Mouse (Mus musculus) kidney, postnatal 36 days (tissue): Measurements from ENCODE around the gene Tigd4.
A peak's percentile ranks its signal among the peaks of the same experiment; 100 is the strongest.
"Not testable (repeated sequence)": the region's sequence is repeated elsewhere in the genome, so short reads cannot be mapped to it uniquely, and the experiment has no call there.

ENCODE experiments used
- DNase-seq, 2 experiments: peaks; one replicate each; pipeline ENCODE4 v3.0.0; 2021 to 2022; ENCODE audit warnings: mixed read lengths in 2 of 2

Gene Tigd4

GRCm38 (mm10) chr3:84593274-84593673 is at the start of gene Tigd4:
Tigd4 (plus strand) TSS chr3:84593574.
- no peak for DNase-seq

DNA sequence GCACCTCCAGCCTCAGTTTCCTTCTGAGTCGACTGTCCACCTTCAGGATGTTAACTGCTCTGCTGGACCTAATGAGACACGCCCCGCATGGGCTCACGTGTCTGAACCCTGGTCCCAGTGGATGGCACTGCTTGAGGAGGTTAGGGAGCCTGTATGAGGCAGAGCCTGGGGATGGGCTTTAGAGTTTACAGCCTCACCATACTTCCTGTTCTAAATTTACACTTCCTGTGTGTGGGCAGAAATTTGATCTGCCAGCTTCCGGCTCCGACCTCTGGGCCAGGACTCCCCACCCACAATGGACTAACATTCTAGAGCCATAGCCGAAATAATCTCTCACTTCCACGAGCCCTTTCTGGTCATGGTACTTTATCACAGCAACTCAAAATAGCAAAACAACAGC is 46.2 kb upstream of the Tigd4 start:
- DNase-seq = peak; percentile 13 to 15

GRCm38 (mm10) chr3:84555780-84556179 is 37.6 kb upstream of the Tigd4 start:
- no peak for DNase-seq

- no peak for DNase-seq
These were observed 35.1 kb upstream of the Tigd4 start for GRCm38 (mm10) chr3:84558301-84558700.

DNA sequence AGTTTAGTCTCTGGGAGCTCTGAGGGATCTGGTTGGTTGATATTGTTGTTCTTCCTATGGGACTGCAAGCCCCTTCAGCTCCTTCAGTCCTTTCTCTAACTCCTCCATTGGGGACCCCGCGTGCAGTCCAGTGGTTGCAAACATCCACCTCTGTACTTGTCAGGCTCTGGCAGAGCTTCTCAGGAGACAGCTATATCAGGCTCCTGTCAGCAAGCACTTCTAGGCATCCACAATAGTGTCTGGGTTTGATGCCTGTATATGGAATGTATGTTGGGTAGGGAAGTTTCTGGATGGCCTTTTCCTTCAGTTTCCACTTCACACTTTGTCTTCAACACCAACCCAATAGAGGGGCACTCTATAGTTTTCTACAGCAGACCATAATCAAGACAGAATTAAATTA is 30.5 kb upstream of the Tigd4 start:
- not testable (repeated sequence) for DNase-seq

- DNase-seq = no peak
These were observed 30.0 kb upstream of the Tigd4 start for GRCm38 (mm10) chr3:84563415-84563814.

DNA sequence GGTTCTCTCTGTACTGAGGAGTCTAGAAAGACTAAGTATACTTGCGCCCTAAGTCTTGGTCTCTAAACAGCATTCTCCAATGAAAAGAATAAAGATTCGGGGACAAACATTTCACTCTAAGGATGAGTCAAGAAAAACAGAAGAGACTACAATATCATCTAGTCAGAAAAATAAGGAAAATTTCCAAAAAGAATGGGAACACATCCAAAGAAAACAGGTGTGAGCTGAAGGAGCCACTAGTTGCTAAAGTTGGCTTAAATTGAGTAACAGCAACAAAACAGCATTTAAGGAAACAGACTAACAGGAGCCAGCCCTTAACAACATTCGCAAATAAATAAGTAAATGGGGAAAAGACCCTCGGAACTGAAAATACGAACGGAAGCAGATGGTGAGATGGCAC is 24.8 kb upstream of the Tigd4 start:
- DNase-seq = no peak

DNA sequence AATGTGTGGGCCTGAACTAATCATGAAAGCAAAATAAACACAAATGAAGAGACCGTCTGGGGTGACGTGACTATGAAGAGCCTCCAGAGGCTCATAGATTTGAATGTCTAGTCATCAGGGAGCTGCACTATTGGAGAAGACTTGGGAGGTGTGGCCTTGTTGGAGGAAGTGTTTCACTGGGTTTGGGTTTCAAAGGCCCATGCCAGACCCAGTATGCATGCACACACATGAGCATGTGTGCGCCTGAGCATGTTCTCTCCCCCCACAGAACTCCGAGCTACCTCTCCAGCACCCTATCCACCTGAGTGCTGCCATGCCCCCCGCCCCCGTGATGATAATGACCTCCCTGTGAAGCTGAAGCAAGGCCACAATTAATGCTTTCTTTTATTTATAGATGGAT is 23.8 kb upstream of the Tigd4 start:
- no peak for DNase-seq

DNA sequence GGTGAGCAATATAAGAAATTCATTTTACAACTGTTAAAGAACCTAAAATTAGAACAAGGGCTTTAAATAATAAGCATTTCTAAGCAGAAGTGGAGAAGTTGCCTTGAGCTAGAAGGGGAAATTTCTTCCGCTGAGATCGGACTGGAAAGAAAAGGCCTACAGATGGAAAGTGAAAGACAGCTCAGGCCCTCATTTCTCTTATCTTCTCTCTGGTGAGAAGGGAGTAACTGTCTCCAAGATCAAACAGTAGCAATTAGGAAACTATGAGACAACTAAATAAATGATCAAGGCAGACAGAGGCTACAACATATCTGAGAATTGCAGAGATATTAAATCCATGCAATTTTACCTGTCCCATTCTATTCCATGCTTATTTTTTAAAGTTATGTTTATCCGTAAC is 22.9 kb upstream of the Tigd4 start:
- DNase-seq = no peak

GRCm38 (mm10) chr3:84580716-84581115 is 12.7 kb upstream of the Tigd4 start:
- DNase-seq = no peak

- no peak for DNase-seq
These were observed 11.7 kb upstream of the Tigd4 start for GRCm38 (mm10) chr3:84581696-84582022.

GRCm38 (mm10) chr3:84582023-84582912 is 11.1 kb upstream of the Tigd4 start, which contains the start of gene Arfip1:
Arfip1 (minus strand) TSS chr3:84582625.
- peak; percentile 98 to 99 for DNase-seq

- DNase-seq = no peak
These were observed 10.5 kb upstream of the Tigd4 start for GRCm38 (mm10) chr3:84582913-84583276.

- no peak for DNase-seq
These were observed 6.6 kb upstream of the Tigd4 start for GRCm38 (mm10) chr3:84586736-84587135.

DNA sequence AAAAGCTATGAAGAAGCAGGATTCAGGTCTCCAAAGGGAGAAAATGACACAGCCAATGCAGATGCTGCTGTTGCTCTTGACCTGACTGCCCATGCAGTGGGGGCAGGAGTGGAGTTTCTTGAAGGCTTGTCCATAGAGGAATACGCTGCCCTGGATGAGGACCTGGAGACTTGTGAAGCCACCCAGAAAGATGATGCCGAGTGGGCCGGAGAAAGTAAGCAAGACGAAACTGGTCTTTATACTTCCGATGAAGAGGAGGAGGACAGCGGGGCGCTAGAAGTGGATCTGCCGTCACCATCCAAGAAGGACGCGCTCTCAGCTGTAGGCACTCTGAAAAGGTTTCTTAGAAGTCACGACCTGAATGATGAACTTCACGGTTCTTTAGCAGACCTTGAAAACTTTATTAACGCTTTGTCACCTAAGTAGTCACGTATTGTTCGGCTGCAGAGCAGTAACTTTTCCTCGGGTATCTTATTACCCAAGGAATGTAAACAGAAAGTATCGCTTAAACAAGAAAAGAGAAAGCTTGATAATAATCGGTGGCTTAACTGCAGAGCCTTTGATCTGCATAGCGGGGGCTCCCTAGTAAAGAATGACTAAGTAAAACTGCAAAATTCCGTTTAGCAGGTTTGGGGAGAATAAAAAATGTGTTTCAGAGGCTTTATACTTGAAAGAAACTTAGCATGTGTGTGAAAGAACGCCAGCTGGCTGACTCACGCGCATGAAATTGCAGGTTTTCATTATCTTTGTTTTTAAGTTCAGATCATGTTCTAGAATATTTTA is 1.7 kb downstream of the Tigd4 start:
- peak in 1 of 2 experiments; percentile 20 for DNase-seq

DNA sequence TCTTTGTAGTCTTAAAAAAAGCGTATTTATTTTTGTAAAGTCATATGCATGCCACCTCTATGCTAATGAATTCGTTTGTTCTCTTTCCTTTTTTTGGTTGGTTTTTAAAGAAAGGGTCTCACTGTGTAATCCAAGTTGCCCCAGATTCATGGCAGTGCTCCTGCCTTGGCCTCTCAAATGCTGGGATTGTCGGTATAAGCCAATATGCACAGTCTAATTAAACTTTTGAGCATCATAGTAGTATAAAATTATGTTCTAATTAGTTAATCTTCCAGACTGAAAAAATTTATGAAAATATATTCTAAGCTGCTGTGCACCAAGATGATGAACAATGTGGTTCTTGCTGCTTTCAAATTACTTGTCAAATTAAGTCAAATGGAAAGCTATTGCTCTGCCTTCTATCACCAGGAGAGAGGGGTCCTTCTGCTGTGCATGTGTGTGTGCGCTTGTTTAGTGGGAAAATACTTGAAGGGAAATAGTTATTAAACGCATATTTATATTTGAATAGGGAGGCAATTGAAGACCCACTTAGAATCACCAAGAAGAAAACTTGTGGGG is 2.4 kb downstream of the Tigd4 start:
- no peak for DNase-seq

DNA sequence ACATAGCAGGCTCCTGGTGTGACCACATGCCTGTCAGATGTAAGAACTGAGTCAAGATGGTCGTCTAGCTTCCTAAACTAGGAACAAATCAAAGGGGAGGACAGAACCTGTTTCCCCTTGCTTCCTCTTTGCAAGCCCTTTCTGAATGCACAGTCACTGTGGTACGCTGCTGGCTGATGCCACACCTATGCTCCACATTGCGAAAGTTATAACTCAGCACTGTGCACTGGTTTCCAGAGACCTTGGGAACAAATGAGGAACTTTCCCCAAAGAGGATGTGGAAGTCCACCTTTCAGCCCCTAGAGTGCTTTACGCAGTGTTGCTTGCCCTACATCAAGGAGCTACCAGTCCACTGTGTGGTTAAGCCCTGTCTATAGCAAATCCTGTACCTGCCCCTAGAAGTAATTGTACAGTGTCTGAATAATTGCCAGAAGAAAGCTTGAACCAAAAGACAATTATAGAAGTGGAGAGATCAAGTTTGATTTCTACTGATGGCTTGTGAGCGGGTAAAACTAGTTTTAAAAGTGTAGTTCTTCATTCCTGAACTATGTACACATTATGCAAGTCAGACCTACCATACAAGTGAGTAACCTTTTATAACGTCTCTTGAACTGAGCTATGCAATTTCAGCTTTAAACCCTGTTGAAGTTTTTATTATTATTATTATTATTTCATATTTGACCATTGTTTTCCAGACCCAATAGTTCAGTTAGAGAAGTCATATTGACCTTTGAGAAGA is 4.8 kb downstream of the Tigd4 start:
- no peak for DNase-seq

GRCm38 (mm10) chr3:84598756-84599155 is 5.4 kb downstream of the Tigd4 start:
- DNase-seq = no peak

DNA sequence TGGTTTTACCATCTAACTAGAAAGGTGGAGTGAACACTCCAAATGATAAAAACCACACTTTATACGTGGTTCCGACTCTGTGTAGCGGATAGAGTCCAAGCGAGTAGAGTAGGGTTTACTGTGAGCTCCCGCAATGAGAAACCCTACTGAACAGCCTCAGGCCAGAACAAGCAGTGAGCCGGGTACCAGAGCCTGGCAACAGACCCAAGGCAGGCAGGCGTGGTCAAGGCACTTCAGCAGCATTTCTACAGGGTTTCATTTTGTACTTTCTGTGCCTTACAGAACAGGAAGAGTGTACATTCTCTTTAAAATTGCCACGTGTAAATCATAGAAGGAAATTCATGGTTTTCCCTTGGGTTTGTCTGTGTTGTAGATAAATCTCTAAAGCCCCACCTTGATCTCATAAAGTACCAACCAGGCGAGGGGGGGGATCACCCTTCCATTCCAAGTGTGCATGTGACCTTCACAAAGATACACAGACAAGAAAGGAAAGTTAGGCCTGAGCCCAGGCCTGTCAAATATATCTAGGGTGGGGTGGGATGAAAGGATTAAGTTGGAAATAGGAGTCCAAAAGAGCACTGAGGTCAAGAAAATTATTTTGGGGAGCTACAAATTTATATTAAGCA is 8.6 kb downstream of the Tigd4 start:
- peak in 1 of 2 experiments; percentile 11 for DNase-seq

GRCm38 (mm10) chr3:84602759-84603158 is 9.4 kb downstream of the Tigd4 start:
- no peak for DNase-seq

DNA sequence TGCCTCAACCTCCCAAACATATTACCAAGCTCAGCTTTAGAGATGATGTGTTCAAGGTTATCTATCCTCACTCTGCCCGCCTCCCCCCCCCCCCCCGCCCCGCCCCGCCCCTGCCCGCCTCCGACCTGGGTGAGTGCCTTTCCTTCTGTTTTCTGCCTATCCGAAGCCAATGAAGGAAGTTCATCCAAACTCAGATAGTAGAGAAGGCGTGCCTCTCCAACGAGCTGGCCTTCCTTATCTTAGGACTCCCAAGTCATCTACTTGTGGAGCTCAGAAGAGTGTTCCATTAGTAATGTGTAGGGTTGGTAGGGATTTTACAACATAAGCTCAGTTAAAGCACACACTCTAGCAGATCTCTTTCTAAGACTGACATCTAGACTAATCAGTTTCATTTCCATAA is 9.8 kb downstream of the Tigd4 start:
- no peak for DNase-seq

DNA sequence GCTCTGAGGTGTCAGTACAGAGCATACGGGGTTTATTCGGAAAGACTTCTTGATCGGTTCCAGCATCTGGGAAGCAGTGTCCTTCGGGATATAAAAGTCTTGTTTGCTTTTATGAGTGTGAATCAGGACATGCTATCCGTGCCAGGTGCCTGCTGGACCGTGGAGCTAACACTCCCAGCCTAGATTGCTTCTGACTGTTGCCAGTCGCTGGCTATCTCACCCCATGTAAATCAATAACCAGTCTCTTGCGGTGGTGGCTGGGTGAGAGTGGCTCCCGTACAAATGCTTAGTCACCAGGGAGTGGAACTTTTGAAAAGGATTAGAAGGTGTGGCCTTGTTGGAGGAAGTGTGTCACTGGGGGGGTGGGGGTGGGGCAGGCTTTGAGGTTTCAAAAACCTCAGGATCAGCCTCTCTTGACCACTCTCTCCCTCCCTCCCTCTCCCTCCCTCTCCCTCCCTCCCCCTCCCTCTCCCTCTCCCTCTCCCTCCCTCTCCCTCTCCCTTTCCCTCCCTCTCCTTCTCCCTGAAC is 16.9 kb downstream of the Tigd4 start:
- peak; percentile 83 to 88 for DNase-seq
